Mouse (Mus musculus) forebrain, embryonic 16.5 days (tissue): ENCODE results near the gene Msi2. TPM values are rescaled to one million over a fixed set of nuclear protein-coding genes. Genes with fewer than 3 reads are reported as not detected.
A peak's percentile ranks its signal among the peaks of the same experiment; 100 is the strongest.

Experiments used
- ATAC-seq: fragments of 200-750 bp; cut with Nextera tagmentation; 2 replicates; pipeline ENCODE4 v1.8.0; 2017; ENCODE audit warnings: mild to moderate bottlenecking, moderate library complexity
- H3K27ac ChIP-seq: fragments of 300-500 bp; sonication (generic); 2 replicates; pipeline ENCODE4 v1.5.1; 2014; ENCODE audit warnings: low read length, control low read depth
- H3K27me3 ChIP-seq: fragments of 300-500 bp; sonication (generic); replicated peaks from 2 replicates; pipeline ENCODE4 v1.6.1; 2014; ENCODE audit warnings: low read length; ENCODE audit not compliant: control insufficient read depth, insufficient read depth
- H3K36me3 ChIP-seq: fragments of 300-500 bp; sonication (generic); 2 replicates; pipeline ENCODE4 v1.6.1; 2014; ENCODE audit not compliant: control insufficient read depth, insufficient read depth
- H3K4me1 ChIP-seq: fragments of 300-500 bp; sonication (generic); replicated peaks from 2 replicates; pipeline ENCODE4 v1.6.1; 2014; ENCODE audit warnings: low read length; ENCODE audit not compliant: control insufficient read depth, insufficient read depth
- H3K4me2 ChIP-seq: fragments of 300-500 bp; sonication (generic); 2 replicates; pipeline ENCODE4 v1.6.1; 2014; ENCODE audit warnings: mild to moderate bottlenecking, low read length, control low read depth
- H3K4me3 ChIP-seq: fragments of 300-500 bp; sonication (generic); replicated peaks from 2 replicates; pipeline ENCODE4 v1.5.1; 2014; ENCODE audit warnings: mild to moderate bottlenecking, low read length, control low read depth
- H3K9ac ChIP-seq: fragments of 300-500 bp; sonication (generic); replicated peaks from 2 replicates; pipeline ENCODE4 v1.6.1; 2014; ENCODE audit warnings: low read depth, low read length, control low read depth
- H3K9me3 ChIP-seq: fragments of 300-500 bp; sonication (generic); 2 replicates; pipeline ENCODE4 v1.6.1; 2016; ENCODE audit warnings: low read length; ENCODE audit not compliant: control insufficient read depth
- WGBS: fragments of 180-500 bp; shearing (Covaris S2); extraction: QIAGEN DNeasy Blood & Tissue Kit; methylation state at CpG from one replicate; pipeline ENCODE4 v1.1.7; 2014; 5-methylcytosine and 5-hydroxymethylcytosine counted together
- polyA plus RNA-seq: library from polyadenylated mRNA; unstranded; fragments of >200 nt; fragmentation: Nextera tagmentation; extraction: Ambion mirVana; gene quantifications from 2 replicates; pipeline ENCODE4 v1.2.1, GENCODE M21; 2015

The Msi2 gene
- polyA plus RNA-seq, 1 experiment from 2014 or later, result 23.4 TPM

- no peak overlapping the region for H3K9ac ChIP-seq
- H3K4me1 ChIP-seq, result peaks cover 27% of the 10 kb centered on the region
- no peak overlapping the region for H3K4me2 ChIP-seq
- 35% methylated on average over 4 of the region's 4 CpGs for WGBS
- H3K9me3 ChIP-seq, result no peaks in the 10 kb centered on the region
- H3K27ac ChIP-seq, result no peak overlapping the region
- no peak overlapping the region for H3K4me3 ChIP-seq
- peak; percentile 78 for ATAC-seq
- H3K36me3 ChIP-seq, result no peaks in the 10 kb centered on the region
- H3K27me3 ChIP-seq, result no peaks in the 10 kb centered on the region
These were observed 122.7 kb downstream of the Msi2 start for GRCm38 (mm10) chr11:88595616-88596015.

GRCm38 (mm10) chr11:88594804-88595611 is 123.3 kb downstream of the Msi2 start:
- H3K27ac ChIP-seq, result no peak overlapping the region
- H3K36me3 ChIP-seq, result no peaks in the 10 kb centered on the region
- no peak overlapping the region for H3K4me2 ChIP-seq
- no peak for ATAC-seq
- no peak overlapping the region for H3K9ac ChIP-seq
- no peaks in the 10 kb centered on the region for H3K9me3 ChIP-seq
- 60% methylated on average over 13 of the region's 13 CpGs for WGBS
- H3K4me1 ChIP-seq, result peaks cover 27% of the 10 kb centered on the region
- no peaks in the 10 kb centered on the region for H3K27me3 ChIP-seq
- no peak overlapping the region for H3K4me3 ChIP-seq

GRCm38 (mm10) chr11:88594010-88594409 is 124.3 kb downstream of the Msi2 start:
- Histone ChIP-seq H3K4me3 (no peak overlapping the region), H3K27ac (no peak overlapping the region), H3K4me1 (peaks cover 25% of the 10 kb centered on the region), H3K9ac (no peak overlapping the region), H3K36me3 (no peaks in the 10 kb centered on the region), H3K4me2 (no peak overlapping the region), H3K9me3 (no peaks in the 10 kb centered on the region), H3K27me3 (no peaks in the 10 kb centered on the region)
- ATAC-seq, result no peak
- WGBS, result 42% methylated on average over 8 of the region's 8 CpGs

GRCm38 (mm10) chr11:88592099-88592498 is 126.2 kb downstream of the Msi2 start:
- H3K27me3 ChIP-seq, result no peaks in the 10 kb centered on the region
- ATAC-seq, result no peak
- WGBS, result 82% methylated on average over 8 of the region's 8 CpGs
- no peak overlapping the region for H3K9ac ChIP-seq
- H3K27ac ChIP-seq, result no peak overlapping the region
- peaks cover 41% of the 10 kb centered on the region for H3K4me1 ChIP-seq
- H3K4me2 ChIP-seq, result no peak overlapping the region
- no peak overlapping the region for H3K4me3 ChIP-seq
- no peaks in the 10 kb centered on the region for H3K36me3 ChIP-seq
- H3K9me3 ChIP-seq, result no peaks in the 10 kb centered on the region

- Histone ChIP-seq H3K4me2 (no peak overlapping the region), H3K9me3 (no peaks in the 10 kb centered on the region), H3K36me3 (no peaks in the 10 kb centered on the region), H3K9ac (no peak overlapping the region), H3K4me3 (no peak overlapping the region), H3K27me3 (no peaks in the 10 kb centered on the region), H3K27ac (no peak overlapping the region), H3K4me1 (peaks cover 50% of the 10 kb centered on the region)
- ATAC-seq, result no peak
- WGBS, result 76% methylated on average over 5 of the region's 5 CpGs
These were observed 127.7 kb downstream of the Msi2 start for GRCm38 (mm10) chr11:88590647-88591046.

DNA sequence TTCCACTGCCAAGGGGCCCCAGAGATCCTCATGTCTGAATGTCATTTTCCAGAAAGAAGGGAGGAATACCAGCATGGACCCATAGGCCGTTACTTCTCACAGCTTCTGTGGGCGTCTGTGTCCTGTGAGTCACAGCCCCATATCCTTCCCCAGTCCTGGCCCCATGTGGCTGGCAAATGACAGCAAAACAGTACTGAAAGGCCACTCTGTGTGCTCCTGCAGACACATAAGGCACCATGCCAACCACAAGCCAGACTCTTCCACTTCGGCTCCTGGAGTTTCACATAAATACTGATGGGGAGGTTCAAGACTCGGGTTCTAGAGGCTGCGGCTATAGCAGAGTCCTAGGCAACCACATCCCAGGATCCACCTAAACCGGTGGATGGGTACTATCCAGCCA is 128.7 kb downstream of the Msi2 start:
- Histone ChIP-seq H3K27ac (peak overlapping the region; percentile 29; the same call in 1 of the 2 replicates), H3K9ac (no peak overlapping the region), H3K4me1 (peaks cover 55% of the 10 kb centered on the region), H3K4me2 (no peak overlapping the region), H3K36me3 (no peaks in the 10 kb centered on the region), H3K9me3 (no peaks in the 10 kb centered on the region), H3K27me3 (no peaks in the 10 kb centered on the region), H3K4me3 (no peak overlapping the region)
- ATAC-seq, result no peak
- WGBS, result 58% methylated on average over 6 of the region's 6 CpGs

DNA sequence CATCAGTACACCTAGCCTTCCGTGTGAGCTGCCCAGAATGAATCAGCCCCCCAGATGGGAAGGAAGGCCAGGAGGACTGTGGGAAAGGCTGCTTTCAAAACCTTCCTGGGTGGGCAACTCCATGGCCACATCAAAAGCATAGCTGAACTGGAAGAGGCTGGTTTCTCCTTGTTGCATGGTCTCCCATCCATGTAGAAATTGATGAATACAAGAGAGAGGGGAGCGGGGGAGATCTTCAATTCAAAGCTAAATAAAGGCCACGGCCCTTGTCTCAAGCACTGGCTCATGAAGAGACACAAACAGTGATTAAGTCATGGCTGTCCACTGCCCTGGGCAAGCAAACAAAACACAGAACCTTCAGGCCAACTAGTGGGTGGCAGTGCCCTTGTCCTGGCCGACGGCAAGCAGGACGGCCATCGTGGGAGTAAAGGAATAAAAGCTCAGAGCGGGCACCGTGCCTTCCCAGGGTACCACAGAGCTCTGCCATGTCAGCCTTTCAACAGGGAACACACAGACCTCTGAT is 129.6 kb downstream of the Msi2 start:
- H3K4me3 ChIP-seq, result no peak overlapping the region
- ATAC-seq, result peak; percentile 41
- H3K36me3 ChIP-seq, result no peaks in the 10 kb centered on the region
- no peaks in the 10 kb centered on the region for H3K27me3 ChIP-seq
- H3K27ac ChIP-seq, result peak overlapping the region; percentile 19
- no peak overlapping the region; the same call in 1 of the 2 replicates for H3K9ac ChIP-seq
- no peaks in the 10 kb centered on the region for H3K9me3 ChIP-seq
- WGBS, result 22% methylated on average over 9 of the region's 9 CpGs
- H3K4me2 ChIP-seq, result no peak overlapping the region
- peaks cover 59% of the 10 kb centered on the region for H3K4me1 ChIP-seq

DNA sequence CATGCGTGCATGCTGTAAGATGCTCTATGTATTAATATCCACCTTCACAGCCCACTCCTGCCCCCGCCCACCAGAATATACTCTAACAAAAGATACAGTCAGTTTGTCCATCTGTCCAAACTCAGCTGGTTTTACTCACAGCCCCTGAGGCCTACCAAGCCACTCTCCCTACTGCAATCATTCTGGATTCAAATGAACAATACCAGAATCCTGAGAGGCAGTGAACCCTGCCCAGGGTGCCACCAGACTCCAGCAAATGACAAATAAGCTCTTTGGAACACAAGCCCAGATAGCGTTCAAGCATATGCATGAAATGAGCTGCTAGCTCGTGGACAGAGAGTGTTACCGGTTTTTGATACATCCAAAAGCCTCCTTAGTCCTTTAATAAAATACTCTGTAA is 130.6 kb downstream of the Msi2 start:
- H3K4me1 ChIP-seq, result peaks cover 69% of the 10 kb centered on the region

DNA sequence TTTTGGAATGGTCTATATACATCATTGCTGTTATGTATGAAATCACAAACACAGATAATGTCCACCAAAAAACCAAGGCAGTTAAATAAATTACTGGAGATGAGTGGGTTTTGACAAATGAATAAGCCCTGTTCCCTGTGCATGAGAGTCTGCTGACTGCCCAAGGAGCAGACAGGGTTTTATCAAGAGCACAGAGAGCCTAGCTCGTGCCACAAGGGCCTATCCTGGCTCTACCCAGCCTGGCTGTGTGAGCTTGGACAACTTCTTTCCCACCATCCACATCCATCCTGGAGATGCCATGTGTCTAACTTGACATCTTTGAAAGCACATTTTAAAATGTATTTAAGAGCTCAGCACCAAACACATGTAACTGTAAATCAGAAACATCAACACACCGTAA is 132.4 kb downstream of the Msi2 start:
- no peak for ATAC-seq
- Histone ChIP-seq H3K4me2 (peak overlapping the region; percentile 3; the same call in 1 of the 2 replicates), H3K36me3 (no peaks in the 10 kb centered on the region), H3K4me3 (no peak overlapping the region), H3K27me3 (no peaks in the 10 kb centered on the region), H3K27ac (no peak overlapping the region), H3K9ac (no peak overlapping the region), H3K9me3 (no peaks in the 10 kb centered on the region), H3K4me1 (peaks cover 86% of the 10 kb centered on the region)
- WGBS, result 26% methylated on average over 2 of the region's 2 CpGs

More for the DNA sequence above, 130.6 kb downstream of the Msi2 start:
- no peaks in the 10 kb centered on the region for H3K9me3 ChIP-seq
- 40% methylated on average over 5 of the region's 5 CpGs for WGBS
- H3K9ac ChIP-seq, result no peak overlapping the region
- H3K4me3 ChIP-seq, result no peak overlapping the region
- no peak overlapping the region for H3K4me2 ChIP-seq
- H3K27me3 ChIP-seq, result no peaks in the 10 kb centered on the region
- H3K36me3 ChIP-seq, result no peaks in the 10 kb centered on the region
- no peak for ATAC-seq
- no peak overlapping the region; the same call in 1 of the 2 replicates for H3K27ac ChIP-seq
